Mouse (Mus musculus): Measurements from ENCODE around the gene Il34. TPM values are rescaled to one million over a fixed set of nuclear protein-coding genes. Genes with fewer than 3 reads are reported as not detected.

Gene Il34
- polyA plus RNA-seq, 1 experiment from 2014 or later: 8.8 TPM

GRCm38 (mm10) chr8:110775721-110776120 is 30.0 kb downstream of the Il34 start:
- H3K9me3 ChIP-seq (ENCODE audit: control insufficient read depth, low read length): no peaks in the 10 kb centered on the region
- 89% methylated on average over 3 of the region's 3 CpGs for WGBS
- no peak overlapping the region for H3K9ac ChIP-seq (ENCODE audit: low read depth, low read length)
- H3K4me1 ChIP-seq (ENCODE audit: control insufficient read depth, insufficient read depth, low read depth, low read length): no peaks in the 10 kb centered on the region
- ATAC-seq: no peak
- no peak overlapping the region for H3K4me3 ChIP-seq (ENCODE audit: low read length)
- no peak overlapping the region for H3K27ac ChIP-seq (ENCODE audit: low read depth, low read length)
- no peaks in the 10 kb centered on the region for H3K27me3 ChIP-seq (replicated peaks; ENCODE audit: control insufficient read depth, insufficient read depth, low read length)
- H3K36me3 ChIP-seq (ENCODE audit: control insufficient read depth, insufficient read depth, low read length): no peaks in the 10 kb centered on the region
- no peak overlapping the region for H3K4me2 ChIP-seq (ENCODE audit: low read length)

- Histone ChIP-seq H3K36me3 (ENCODE audit: control insufficient read depth, insufficient read depth, low read length) (no peaks in the 10 kb centered on the region), H3K9me3 (ENCODE audit: control insufficient read depth, low read length) (no peaks in the 10 kb centered on the region), H3K9ac (ENCODE audit: low read depth, low read length) (no peak overlapping the region), H3K27ac (ENCODE audit: low read depth, low read length) (no peak overlapping the region), H3K4me2 (ENCODE audit: low read length) (no peak overlapping the region), H3K4me1 (ENCODE audit: control insufficient read depth, insufficient read depth, low read depth, low read length) (no peaks in the 10 kb centered on the region), H3K4me3 (ENCODE audit: low read length) (no peak overlapping the region), H3K27me3 (replicated peaks; ENCODE audit: control insufficient read depth, insufficient read depth, low read length) (no peaks in the 10 kb centered on the region)
- ATAC-seq: no peak
- WGBS: 76% methylated on average over 8 of the region's 8 CpGs
These were observed 30.4 kb downstream of the Il34 start for GRCm38 (mm10) chr8:110775316-110775715.

GRCm38 (mm10) chr8:110774725-110775124 is 31.0 kb downstream of the Il34 start:
- 87% methylated on average over 6 of the region's 6 CpGs for WGBS
- H3K27ac ChIP-seq (ENCODE audit: low read depth, low read length): no peak overlapping the region
- H3K9me3 ChIP-seq (ENCODE audit: control insufficient read depth, low read length): no peaks in the 10 kb centered on the region
- no peaks in the 10 kb centered on the region for H3K4me1 ChIP-seq (ENCODE audit: control insufficient read depth, insufficient read depth, low read depth, low read length)
- no peak overlapping the region for H3K9ac ChIP-seq (ENCODE audit: low read depth, low read length)
- no peak for ATAC-seq
- H3K4me2 ChIP-seq (ENCODE audit: low read length): no peak overlapping the region
- H3K27me3 ChIP-seq (replicated peaks; ENCODE audit: control insufficient read depth, insufficient read depth, low read length): no peaks in the 10 kb centered on the region
- no peak overlapping the region for H3K4me3 ChIP-seq (ENCODE audit: low read length)
- H3K36me3 ChIP-seq (ENCODE audit: control insufficient read depth, insufficient read depth, low read length): no peaks in the 10 kb centered on the region

GRCm38 (mm10) chr8:110774047-110774446 is 31.7 kb downstream of the Il34 start:
- no peak overlapping the region for H3K27ac ChIP-seq (ENCODE audit: low read depth, low read length)
- H3K27me3 ChIP-seq (replicated peaks; ENCODE audit: control insufficient read depth, insufficient read depth, low read length): no peaks in the 10 kb centered on the region
- 74% methylated on average over 3 of the region's 3 CpGs for WGBS
- no peak for ATAC-seq
- no peaks in the 10 kb centered on the region for H3K4me1 ChIP-seq (ENCODE audit: control insufficient read depth, insufficient read depth, low read depth, low read length)
- H3K9ac ChIP-seq (ENCODE audit: low read depth, low read length): no peak overlapping the region
- H3K4me3 ChIP-seq (ENCODE audit: low read length): no peak overlapping the region
- no peak overlapping the region for H3K4me2 ChIP-seq (ENCODE audit: low read length)
- no peaks in the 10 kb centered on the region for H3K9me3 ChIP-seq (ENCODE audit: control insufficient read depth, low read length)
- no peaks in the 10 kb centered on the region for H3K36me3 ChIP-seq (ENCODE audit: control insufficient read depth, insufficient read depth, low read length)

- no peaks in the 10 kb centered on the region for H3K27me3 ChIP-seq (replicated peaks; ENCODE audit: control insufficient read depth, insufficient read depth, low read length)
- WGBS: 85% methylated on average over 7 of the region's 7 CpGs
- ATAC-seq: no peak
- no peaks in the 10 kb centered on the region for H3K36me3 ChIP-seq (ENCODE audit: control insufficient read depth, insufficient read depth, low read length)
- H3K9ac ChIP-seq (ENCODE audit: low read depth, low read length): no peak overlapping the region
- H3K4me1 ChIP-seq (ENCODE audit: control insufficient read depth, insufficient read depth, low read depth, low read length): no peaks in the 10 kb centered on the region
- H3K9me3 ChIP-seq (ENCODE audit: control insufficient read depth, low read length): no peaks in the 10 kb centered on the region
- H3K4me2 ChIP-seq (ENCODE audit: low read length): no peak overlapping the region
- no peak overlapping the region for H3K27ac ChIP-seq (ENCODE audit: low read depth, low read length)
- no peak overlapping the region for H3K4me3 ChIP-seq (ENCODE audit: low read length)
These were observed 33.3 kb downstream of the Il34 start for GRCm38 (mm10) chr8:110772452-110772851.

GRCm38 (mm10) chr8:110767261-110767660 is 38.5 kb downstream of the Il34 start:
- WGBS: 85% methylated on average over 6 of the region's 6 CpGs

GRCm38 (mm10) chr8:110764671-110765070 is 41.1 kb downstream of the Il34 start:
- Histone ChIP-seq H3K4me1 (ENCODE audit: control insufficient read depth, insufficient read depth, low read depth, low read length) (no peaks in the 10 kb centered on the region), H3K9ac (ENCODE audit: low read depth, low read length) (no peak overlapping the region), H3K27me3 (replicated peaks; ENCODE audit: control insufficient read depth, insufficient read depth, low read length) (no peaks in the 10 kb centered on the region), H3K4me2 (ENCODE audit: low read length) (no peak overlapping the region), H3K36me3 (ENCODE audit: control insufficient read depth, insufficient read depth, low read length) (no peaks in the 10 kb centered on the region), H3K9me3 (ENCODE audit: control insufficient read depth, low read length) (no peaks in the 10 kb centered on the region), H3K4me3 (ENCODE audit: low read length) (no peak overlapping the region), H3K27ac (ENCODE audit: low read depth, low read length) (no peak overlapping the region)
- WGBS: 53% methylated on average over 3 of the region's 3 CpGs
- no peak for ATAC-seq

More at GRCm38 (mm10) chr8:110767261-110767660, 38.5 kb downstream of the Il34 start:
- Histone ChIP-seq H3K4me2 (ENCODE audit: low read length) (no peak overlapping the region), H3K4me1 (ENCODE audit: control insufficient read depth, insufficient read depth, low read depth, low read length) (no peaks in the 10 kb centered on the region), H3K27me3 (replicated peaks; ENCODE audit: control insufficient read depth, insufficient read depth, low read length) (no peaks in the 10 kb centered on the region), H3K36me3 (ENCODE audit: control insufficient read depth, insufficient read depth, low read length) (no peaks in the 10 kb centered on the region), H3K9ac (ENCODE audit: low read depth, low read length) (no peak overlapping the region), H3K9me3 (ENCODE audit: control insufficient read depth, low read length) (no peaks in the 10 kb centered on the region), H3K4me3 (ENCODE audit: low read length) (no peak overlapping the region), H3K27ac (ENCODE audit: low read depth, low read length) (no peak overlapping the region)
- ATAC-seq: no peak

GRCm38 (mm10) chr8:110761988-110762387 is 43.7 kb downstream of the Il34 start:
- H3K27me3 ChIP-seq (replicated peaks; ENCODE audit: control insufficient read depth, insufficient read depth, low read length): no peaks in the 10 kb centered on the region
- H3K27ac ChIP-seq (ENCODE audit: low read depth, low read length): no peak overlapping the region
- no peak overlapping the region for H3K9ac ChIP-seq (ENCODE audit: low read depth, low read length)
- no peaks in the 10 kb centered on the region for H3K9me3 ChIP-seq (ENCODE audit: control insufficient read depth, low read length)
- H3K4me2 ChIP-seq (ENCODE audit: low read length): no peak overlapping the region
- 71% methylated on average over 6 of the region's 6 CpGs for WGBS
- no peak for ATAC-seq
- H3K4me3 ChIP-seq (ENCODE audit: low read length): no peak overlapping the region
- H3K36me3 ChIP-seq (ENCODE audit: control insufficient read depth, insufficient read depth, low read length): no peaks in the 10 kb centered on the region
- H3K4me1 ChIP-seq (ENCODE audit: control insufficient read depth, insufficient read depth, low read depth, low read length): no peaks in the 10 kb centered on the region

GRCm38 (mm10) chr8:110761185-110761584 is 44.5 kb downstream of the Il34 start:
- H3K36me3 ChIP-seq (ENCODE audit: control insufficient read depth, insufficient read depth, low read length): no peaks in the 10 kb centered on the region
- H3K4me1 ChIP-seq (ENCODE audit: control insufficient read depth, insufficient read depth, low read depth, low read length): no peaks in the 10 kb centered on the region
- no peak for ATAC-seq
- 58% methylated on average over 5 of the region's 5 CpGs for WGBS
- H3K27me3 ChIP-seq (replicated peaks; ENCODE audit: control insufficient read depth, insufficient read depth, low read length): no peaks in the 10 kb centered on the region
- H3K27ac ChIP-seq (ENCODE audit: low read depth, low read length): no peak overlapping the region
- no peak overlapping the region for H3K4me3 ChIP-seq (ENCODE audit: low read length)
- no peak overlapping the region for H3K4me2 ChIP-seq (ENCODE audit: low read length)
- H3K9me3 ChIP-seq (ENCODE audit: control insufficient read depth, low read length): no peaks in the 10 kb centered on the region
- H3K9ac ChIP-seq (ENCODE audit: low read depth, low read length): no peak overlapping the region; the same call in 1 of the 2 replicates

All from hindbrain, embryonic 16.5 days (tissue).